Mouse (Mus musculus): ENCODE measurements around the gene Pde10a. TPM values are rescaled to one million over a fixed set of nuclear protein-coding genes. Genes with fewer than 3 reads are reported as not detected.
A peak's percentile ranks its signal among the peaks of the same experiment; 100 is the strongest.

The Pde10a gene
- total and polyA plus RNA-seq, 3 experiments = 1.4 to 2.2 (median 1.9) TPM

DNA sequence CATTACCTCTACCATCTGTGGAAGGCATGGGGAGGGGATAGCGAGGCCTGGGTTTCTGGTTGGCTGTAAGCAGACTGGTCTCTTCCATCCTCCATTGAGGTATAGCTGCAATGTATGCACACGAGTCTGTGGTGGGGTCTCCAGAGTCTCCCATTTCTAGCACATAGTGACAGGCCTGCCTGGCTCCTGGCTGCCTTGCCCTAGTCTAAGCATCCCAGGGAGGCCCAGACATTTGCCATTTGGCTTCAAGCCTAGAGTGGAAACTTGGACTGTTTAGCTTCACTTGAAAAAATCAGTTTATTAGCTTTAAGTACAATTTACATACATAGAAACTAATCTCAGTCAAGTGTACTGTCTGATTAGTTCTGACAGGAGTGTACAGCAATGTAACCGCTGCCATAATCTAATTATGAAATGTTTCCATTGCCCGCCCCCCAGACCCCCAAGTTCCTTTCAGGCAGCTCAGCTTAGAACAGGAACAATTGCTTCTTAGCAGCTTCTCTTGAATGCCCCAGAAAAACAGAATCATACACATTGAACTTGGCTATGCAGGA is 25.5 kb upstream of the Pde10a start:
- H3K27me3 ChIP-seq (ENCODE audit: control insufficient read depth, insufficient read depth, low read length) = no peaks in the 10 kb centered on the region
- intact Hi-C loops (cut with DNase I) = no loop called here
- H3K79me2 ChIP-seq (replicated peaks; ENCODE audit: control insufficient read depth, insufficient read depth, low read length) = no peaks in the 10 kb centered on the region
- TF ChIP-seq CTCF (IDR thresholded peaks at IDR 0.05) (no peak), POLR2A (IDR thresholded peaks at IDR 0.05; ENCODE audit: insufficient read depth, low read depth, low read length) (no peak), EP300 (IDR thresholded peaks at IDR 0.05; ENCODE audit: insufficient read depth, low read depth, low read length) (no peak)
- H3K4me1 ChIP-seq (ENCODE audit: control insufficient read depth, insufficient read depth, low read length) = no peaks in the 10 kb centered on the region
- no peak overlapping the region for H3K9ac ChIP-seq (ENCODE audit: low read depth, low read length)
- H3K36me3 ChIP-seq (ENCODE audit: control insufficient read depth, insufficient read depth, low read length) = no peaks in the 10 kb centered on the region
- WGBS = 68% methylated on average over 4 of the region's 4 CpGs
- no peak overlapping the region for H3K27ac ChIP-seq
- no peak overlapping the region for H3K4me3 ChIP-seq
- DNase-seq = no peak

DNA sequence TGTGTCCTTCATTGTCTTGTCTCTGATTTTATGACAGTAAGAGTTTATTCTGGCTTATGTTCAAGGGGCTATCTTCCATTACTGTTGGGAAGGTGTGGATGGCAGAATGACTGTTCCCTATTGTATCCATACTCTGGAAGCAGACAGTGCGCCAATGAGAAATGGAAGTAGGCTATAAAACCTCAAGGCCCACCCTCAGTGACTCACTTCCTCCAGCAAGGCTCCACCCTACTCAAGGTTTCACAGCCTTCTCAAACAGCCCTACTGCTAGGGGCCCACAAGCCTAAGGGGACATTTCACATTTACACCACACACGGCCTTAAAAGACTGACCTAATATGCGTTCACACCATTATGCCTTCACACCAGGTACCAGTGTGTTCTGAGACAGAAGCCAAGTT is 20.8 kb upstream of the Pde10a start:
- TF ChIP-seq CTCF (IDR thresholded peaks at IDR 0.05) = no peak
- TF ChIP-seq POLR2A (IDR thresholded peaks at IDR 0.05; ENCODE audit: insufficient read depth, low read depth, low read length) = no peak
- no peak for TF ChIP-seq EP300 (IDR thresholded peaks at IDR 0.05; ENCODE audit: insufficient read depth, low read depth, low read length)
- intact Hi-C loops (cut with DNase I) = no loop called here
- H3K4me3 ChIP-seq = no peak overlapping the region
- no peak for DNase-seq
- WGBS = 89% methylated on average over 3 of the region's 3 CpGs
- no peaks in the 10 kb centered on the region for H3K36me3 ChIP-seq (ENCODE audit: control insufficient read depth, insufficient read depth, low read length)
- no peaks in the 10 kb centered on the region for H3K27me3 ChIP-seq (ENCODE audit: control insufficient read depth, insufficient read depth, low read length)
- no peak overlapping the region for H3K9ac ChIP-seq (ENCODE audit: low read depth, low read length)
- H3K4me1 ChIP-seq (ENCODE audit: control insufficient read depth, insufficient read depth, low read length) = peaks cover 2% of the 10 kb centered on the region
- no peak overlapping the region for H3K27ac ChIP-seq
- no peaks in the 10 kb centered on the region for H3K79me2 ChIP-seq (replicated peaks; ENCODE audit: control insufficient read depth, insufficient read depth, low read length)

DNA sequence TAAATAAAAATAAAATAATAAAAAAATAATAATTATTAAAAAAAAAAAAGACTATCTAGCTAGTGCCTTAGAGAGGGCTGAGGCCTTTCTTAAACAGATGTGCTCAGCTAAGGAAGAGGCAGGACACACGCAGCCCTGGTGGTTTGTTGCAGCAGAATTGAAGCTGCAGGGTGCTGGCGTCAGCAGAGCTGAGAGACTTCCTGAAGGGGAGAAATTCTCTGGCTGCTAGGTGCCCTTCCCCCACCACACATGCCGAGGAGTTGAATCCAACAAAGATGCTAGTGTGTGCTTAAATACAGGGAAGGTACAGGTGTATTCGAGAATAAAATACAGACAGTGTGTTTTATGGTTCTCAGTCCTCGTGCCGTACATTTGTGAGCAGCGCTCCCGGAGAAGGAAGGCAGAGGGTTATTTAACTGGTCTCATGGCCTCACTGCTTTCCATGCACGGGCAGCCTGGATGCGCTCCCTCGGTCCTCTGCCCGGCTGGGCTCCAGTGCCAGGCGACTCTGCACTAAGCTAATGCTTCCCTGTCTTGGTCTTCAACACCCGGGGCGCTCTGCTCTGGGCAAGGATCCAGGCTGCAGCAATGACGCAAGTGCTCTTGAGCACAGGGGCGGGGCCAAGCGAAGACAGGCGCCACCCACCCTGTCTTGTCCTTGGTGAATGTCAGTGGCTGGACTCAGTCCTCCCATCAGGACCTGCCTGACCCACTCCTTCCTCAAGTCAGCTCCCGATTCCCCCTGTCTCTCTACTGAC is 19.3 kb upstream of the Pde10a start:
- peak overlapping the region; percentile 20; the same call in 1 of the 2 replicates for H3K27ac ChIP-seq
- WGBS = 3% methylated on average over 20 of the region's 20 CpGs
- TF ChIP-seq CTCF (IDR thresholded peaks at IDR 0.05) = no peak
- TF ChIP-seq POLR2A (IDR thresholded peaks at IDR 0.05; ENCODE audit: insufficient read depth, low read depth, low read length) = no peak
- no peak for TF ChIP-seq EP300 (IDR thresholded peaks at IDR 0.05; ENCODE audit: insufficient read depth, low read depth, low read length)
- no peaks in the 10 kb centered on the region for H3K36me3 ChIP-seq (ENCODE audit: control insufficient read depth, insufficient read depth, low read length)
- H3K4me3 ChIP-seq = peak overlapping the region; percentile 32; the same call in 1 of the 2 replicates
- intact Hi-C loops (cut with DNase I) = loop anchor here (1.0 kb wide), 1 partner anchor 20 kb away; no protein-coding TSS in a partner anchor
- H3K9ac ChIP-seq (ENCODE audit: low read depth, low read length) = no peak overlapping the region; the same call in 1 of the 2 replicates
- peak; percentile 88 to 89 for DNase-seq
- H3K27me3 ChIP-seq (ENCODE audit: control insufficient read depth, insufficient read depth, low read length) = no peaks in the 10 kb centered on the region
- no peaks in the 10 kb centered on the region for H3K79me2 ChIP-seq (replicated peaks; ENCODE audit: control insufficient read depth, insufficient read depth, low read length)
- peaks cover 2% of the 10 kb centered on the region for H3K4me1 ChIP-seq (ENCODE audit: control insufficient read depth, insufficient read depth, low read length)

DNA sequence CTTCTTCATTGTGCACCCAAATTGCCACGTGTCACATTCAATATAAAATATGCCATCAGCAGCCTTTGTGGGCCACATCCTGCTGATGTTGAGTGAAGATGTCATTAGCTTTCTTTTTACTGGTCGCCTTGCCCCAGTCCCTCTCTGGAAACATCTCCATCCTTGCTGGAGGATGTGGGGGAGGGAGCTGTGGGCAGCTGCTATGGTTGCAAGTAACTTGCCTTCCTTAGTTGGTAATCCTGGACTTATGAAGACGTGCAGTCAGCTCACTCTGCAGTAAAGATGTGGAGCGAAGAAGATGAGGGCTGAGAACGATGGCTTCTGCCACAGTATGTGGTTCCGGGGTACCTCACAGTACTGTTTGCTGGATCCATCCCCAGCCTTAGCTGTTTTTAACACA is 18.4 kb upstream of the Pde10a start:
- H3K79me2 ChIP-seq (replicated peaks; ENCODE audit: control insufficient read depth, insufficient read depth, low read length) = no peaks in the 10 kb centered on the region
- peaks cover 2% of the 10 kb centered on the region for H3K4me1 ChIP-seq (ENCODE audit: control insufficient read depth, insufficient read depth, low read length)
- H3K4me3 ChIP-seq = no peak overlapping the region
- no peaks in the 10 kb centered on the region for H3K36me3 ChIP-seq (ENCODE audit: control insufficient read depth, insufficient read depth, low read length)
- 69% methylated on average over 6 of the region's 6 CpGs for WGBS
- H3K27me3 ChIP-seq (ENCODE audit: control insufficient read depth, insufficient read depth, low read length) = no peaks in the 10 kb centered on the region
- H3K9ac ChIP-seq (ENCODE audit: low read depth, low read length) = no peak overlapping the region
- peak overlapping the region; percentile 20; the same call in 1 of the 2 replicates for H3K27ac ChIP-seq
- TF ChIP-seq EP300 (IDR thresholded peaks at IDR 0.05; ENCODE audit: insufficient read depth, low read depth, low read length) = no peak
- TF ChIP-seq POLR2A (IDR thresholded peaks at IDR 0.05; ENCODE audit: insufficient read depth, low read depth, low read length) = no peak
- TF ChIP-seq CTCF (IDR thresholded peaks at IDR 0.05) = no peak
- intact Hi-C loops (cut with DNase I) = no loop called here
- no peak for DNase-seq

DNA sequence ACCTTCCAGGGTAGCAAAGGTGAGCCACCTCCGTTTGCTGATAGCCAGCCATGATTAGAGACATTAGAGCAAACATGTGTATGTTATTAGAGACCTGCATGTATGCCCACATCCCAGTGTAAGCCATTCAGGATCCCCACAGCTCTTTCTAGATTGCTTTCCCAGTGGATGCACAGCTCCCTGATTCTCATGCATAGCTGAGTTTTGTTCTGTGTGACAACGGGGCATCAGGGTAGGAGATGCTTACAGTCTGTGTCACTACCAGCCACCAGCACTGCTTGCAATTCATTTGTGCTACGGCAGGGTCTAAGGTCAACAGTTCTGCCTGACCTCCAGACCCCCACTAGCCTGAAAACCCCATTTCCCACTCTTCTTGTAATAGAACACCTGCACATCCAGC is 17.5 kb upstream of the Pde10a start:
- no peak overlapping the region for H3K27ac ChIP-seq
- H3K36me3 ChIP-seq (ENCODE audit: control insufficient read depth, insufficient read depth, low read length) = no peaks in the 10 kb centered on the region
- no peaks in the 10 kb centered on the region for H3K79me2 ChIP-seq (replicated peaks; ENCODE audit: control insufficient read depth, insufficient read depth, low read length)
- DNase-seq = no peak
- H3K9ac ChIP-seq (ENCODE audit: low read depth, low read length) = no peak overlapping the region
- no peak overlapping the region for H3K4me3 ChIP-seq
- H3K27me3 ChIP-seq (ENCODE audit: control insufficient read depth, insufficient read depth, low read length) = no peaks in the 10 kb centered on the region
- WGBS = 22% methylated on average over 3 of the region's 3 CpGs
- intact Hi-C loops (cut with DNase I) = no loop called here
- H3K4me1 ChIP-seq (ENCODE audit: control insufficient read depth, insufficient read depth, low read length) = peaks cover 2% of the 10 kb centered on the region
- TF ChIP-seq CTCF (IDR thresholded peaks at IDR 0.05) = no peak
- no peak for TF ChIP-seq EP300 (IDR thresholded peaks at IDR 0.05; ENCODE audit: insufficient read depth, low read depth, low read length)
- TF ChIP-seq POLR2A (IDR thresholded peaks at IDR 0.05; ENCODE audit: insufficient read depth, low read depth, low read length) = no peak
